Mouse (Mus musculus) liver, adult 2 months (tissue): ENCODE results near the gene 1600012H06Rik.

Experiments used
- CTCF ChIP-seq: fragments of 200-500 bp; IDR thresholded peaks from 2 replicates; pipeline ENCODE4 v1.5.1; 2011; ENCODE audit warnings: low read depth, low read length, control low read depth
- POLR2A ChIP-seq: fragments of 200-500 bp; IDR thresholded peaks from 2 replicates; pipeline ENCODE4 v1.6.1; 2011; ENCODE audit warnings: low read length, control low read depth; ENCODE audit not compliant: insufficient read depth; ENCODE audit errors: extremely low read depth

- TF ChIP-seq CTCF = no peak
- no peak for TF ChIP-seq POLR2A
These were observed 28.6 kb upstream of the 1600012H06Rik start for GRCm38 (mm10) chr17:14914401-14914800.
